Mouse (Mus musculus): Measurements from ENCODE around the gene Rnft2. TPM values are rescaled to one million over a fixed set of nuclear protein-coding genes. Genes with fewer than 3 reads are reported as not detected.

The Rnft2 gene
- polyA plus RNA-seq, 1 experiment from 2014 or later = 2.8 TPM

DNA sequence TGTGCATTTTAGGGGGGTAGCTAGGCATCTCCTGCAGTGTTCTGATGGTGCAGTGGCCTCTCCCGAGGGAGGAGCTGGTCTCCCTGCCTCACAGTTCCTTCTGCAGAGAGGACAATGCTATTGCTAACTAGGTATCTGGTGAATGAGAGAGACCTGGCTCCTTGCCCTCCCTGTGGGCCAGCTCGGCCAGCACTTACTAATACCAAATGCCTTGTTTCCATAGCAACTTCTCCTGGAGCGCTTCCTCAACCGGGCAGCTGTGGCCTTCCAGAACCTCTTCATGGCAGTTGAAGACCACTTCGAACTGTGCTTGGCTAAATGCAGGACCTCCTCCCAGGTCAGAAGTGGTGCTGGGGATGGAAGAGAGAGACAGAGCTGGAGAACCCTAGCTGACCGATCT is 14.2 kb upstream of the Rnft2 start:
- 78% methylated on average over 6 of the region's 6 CpGs for WGBS
- H3K4me2 ChIP-seq (replicated peaks; ENCODE audit: low read depth, low read length) = no peak overlapping the region
- H3K4me3 ChIP-seq (ENCODE audit: low read length) = no peak overlapping the region
- peaks cover 45% of the 10 kb centered on the region for H3K36me3 ChIP-seq (ENCODE audit: insufficient read depth, low read length)
- ATAC-seq (ENCODE audit: low FRiP score, low TSS enrichment) = no peak
- no peaks in the 10 kb centered on the region for H3K9me3 ChIP-seq (ENCODE audit: low read length)
- H3K27me3 ChIP-seq (ENCODE audit: insufficient read depth, low read length) = no peaks in the 10 kb centered on the region
- no peaks in the 10 kb centered on the region for H3K4me1 ChIP-seq (ENCODE audit: insufficient read depth, low read length)
- no peak overlapping the region for H3K9ac ChIP-seq (replicated peaks; ENCODE audit: low read length)
- H3K27ac ChIP-seq (ENCODE audit: low read length) = no peak overlapping the region

DNA sequence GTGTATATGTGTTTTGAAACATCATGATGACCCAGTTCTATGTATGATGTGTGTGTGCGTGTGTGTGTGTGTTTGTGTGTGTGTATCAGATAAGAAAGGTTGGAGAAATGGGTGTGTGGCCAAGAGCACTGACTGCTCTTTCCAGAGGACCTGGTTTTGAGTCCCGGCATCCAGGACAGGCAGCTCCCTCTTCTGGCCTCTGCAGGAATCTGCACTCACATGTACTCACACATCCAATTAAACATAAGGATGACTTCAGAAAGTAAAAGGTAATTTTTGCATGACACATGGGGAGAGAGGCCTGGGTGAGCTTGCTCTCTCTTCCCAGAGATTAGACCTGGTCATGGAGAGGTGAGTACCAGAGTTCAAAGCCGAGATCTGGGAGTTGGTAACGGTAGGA is 12.1 kb upstream of the Rnft2 start:
- H3K9me3 ChIP-seq (ENCODE audit: low read length) = no peaks in the 10 kb centered on the region
- H3K4me2 ChIP-seq (replicated peaks; ENCODE audit: low read depth, low read length) = no peak overlapping the region
- WGBS = 95% methylated on average over 4 of the region's 4 CpGs

DNA sequence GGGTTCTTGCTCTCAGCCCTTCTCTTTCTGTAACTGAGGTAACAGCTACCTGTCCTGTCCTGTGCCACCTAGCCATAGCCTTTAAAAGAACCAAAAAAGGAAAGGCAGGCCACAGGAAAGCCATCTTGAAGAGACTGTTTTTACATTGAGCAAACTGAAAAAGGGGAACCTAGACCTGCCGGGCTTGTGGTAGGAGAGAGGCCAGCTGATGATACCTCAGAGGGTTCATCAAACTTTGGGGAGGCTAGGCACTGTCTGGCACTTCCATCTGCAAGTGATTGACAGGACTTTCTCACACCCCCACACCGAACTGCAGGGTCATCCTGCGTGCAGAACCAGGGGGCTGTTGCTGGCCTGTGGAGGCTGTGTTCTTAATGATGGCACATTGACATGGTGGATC is 8.6 kb upstream of the Rnft2 start:
- H3K9me3 ChIP-seq (ENCODE audit: low read length) = no peaks in the 10 kb centered on the region
- no peaks in the 10 kb centered on the region for H3K4me1 ChIP-seq (ENCODE audit: insufficient read depth, low read length)
- WGBS = 78% methylated on average over 3 of the region's 3 CpGs
- H3K27me3 ChIP-seq (ENCODE audit: insufficient read depth, low read length) = no peaks in the 10 kb centered on the region
- H3K4me3 ChIP-seq (ENCODE audit: low read length) = no peak overlapping the region
- ATAC-seq (ENCODE audit: low FRiP score, low TSS enrichment) = no peak
- no peak overlapping the region for H3K4me2 ChIP-seq (replicated peaks; ENCODE audit: low read depth, low read length)
- H3K9ac ChIP-seq (replicated peaks; ENCODE audit: low read length) = no peak overlapping the region
- H3K36me3 ChIP-seq (ENCODE audit: insufficient read depth, low read length) = peaks cover 25% of the 10 kb centered on the region
- H3K27ac ChIP-seq (ENCODE audit: low read length) = no peak overlapping the region

More for the DNA sequence above, 12.1 kb upstream of the Rnft2 start:
- H3K36me3 ChIP-seq (ENCODE audit: insufficient read depth, low read length) = peaks cover 41% of the 10 kb centered on the region
- H3K4me1 ChIP-seq (ENCODE audit: insufficient read depth, low read length) = no peaks in the 10 kb centered on the region
- H3K27me3 ChIP-seq (ENCODE audit: insufficient read depth, low read length) = no peaks in the 10 kb centered on the region
- H3K4me3 ChIP-seq (ENCODE audit: low read length) = no peak overlapping the region
- H3K9ac ChIP-seq (replicated peaks; ENCODE audit: low read length) = no peak overlapping the region
- no peak for ATAC-seq (ENCODE audit: low FRiP score, low TSS enrichment)
- no peak overlapping the region for H3K27ac ChIP-seq (ENCODE audit: low read length)

DNA sequence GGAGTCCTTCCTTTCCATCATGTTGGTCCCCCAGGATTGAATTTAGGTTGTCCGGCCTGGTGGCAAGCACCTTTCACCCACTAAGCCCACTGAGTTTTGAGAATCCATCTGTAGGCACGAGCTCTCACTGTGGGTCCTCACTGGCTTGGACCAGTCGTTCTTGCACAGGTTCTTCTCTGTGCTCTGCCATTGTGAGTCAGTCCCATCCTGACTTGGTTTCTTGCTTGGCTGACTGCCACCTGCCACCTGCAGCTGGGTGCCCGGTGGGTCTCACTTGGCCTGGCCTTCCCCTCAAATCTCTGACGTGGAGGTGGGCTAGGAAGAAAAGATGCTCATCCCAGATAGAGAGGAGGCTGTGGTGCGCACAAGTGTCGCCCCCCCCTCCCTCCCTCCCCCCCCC is 6.1 kb upstream of the Rnft2 start:
- Histone ChIP-seq H3K9ac (replicated peaks; ENCODE audit: low read length) (no peak overlapping the region), H3K9me3 (ENCODE audit: low read length) (no peaks in the 10 kb centered on the region), H3K27ac (ENCODE audit: low read length) (no peak overlapping the region), H3K36me3 (ENCODE audit: insufficient read depth, low read length) (0 out of 2 replicates have a peak, but pooled peaks cover 13% of the 10 kb centered on the region), H3K4me2 (replicated peaks; ENCODE audit: low read depth, low read length) (no peak overlapping the region), H3K27me3 (ENCODE audit: insufficient read depth, low read length) (no peaks in the 10 kb centered on the region), H3K4me3 (ENCODE audit: low read length) (no peak overlapping the region), H3K4me1 (ENCODE audit: insufficient read depth, low read length) (peaks cover 7% of the 10 kb centered on the region; the same call in 1 of the 2 replicates)
- ATAC-seq (ENCODE audit: low FRiP score, low TSS enrichment) = no peak
- WGBS = 74% methylated on average over 6 of the region's 7 CpGs

DNA sequence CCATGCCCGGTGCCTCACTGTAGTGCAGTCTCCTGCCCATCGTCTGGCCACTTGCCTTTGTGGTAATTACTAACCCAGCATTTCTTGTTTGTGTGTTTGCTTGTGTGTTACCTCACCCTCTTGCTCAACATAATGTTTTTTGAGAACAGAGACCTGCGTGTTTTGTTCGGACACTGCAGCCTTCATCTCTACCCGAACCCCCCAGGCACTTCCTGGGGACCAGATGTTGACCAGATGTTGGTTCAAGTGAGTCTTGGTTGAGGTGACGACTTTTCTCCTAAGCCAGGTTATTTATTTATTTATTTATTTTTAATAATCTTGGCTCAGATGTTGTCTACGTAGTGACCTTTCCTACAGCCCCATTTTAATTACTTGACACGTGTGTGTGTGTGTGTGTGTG is 2.5 kb upstream of the Rnft2 start:
- Histone ChIP-seq H3K4me1 (ENCODE audit: insufficient read depth, low read length) (peaks cover 14% of the 10 kb centered on the region; the same call in 1 of the 2 replicates), H3K27ac (ENCODE audit: low read length) (no peak overlapping the region), H3K4me3 (ENCODE audit: low read length) (no peak overlapping the region), H3K9ac (replicated peaks; ENCODE audit: low read length) (no peak overlapping the region), H3K9me3 (ENCODE audit: low read length) (no peaks in the 10 kb centered on the region), H3K4me2 (replicated peaks; ENCODE audit: low read depth, low read length) (no peak overlapping the region), H3K27me3 (ENCODE audit: insufficient read depth, low read length) (no peaks in the 10 kb centered on the region), H3K36me3 (ENCODE audit: insufficient read depth, low read length) (peaks cover 13% of the 10 kb centered on the region; the same call in 1 of the 2 replicates)
- 81% methylated on average over 8 of the region's 8 CpGs for WGBS
- ATAC-seq (ENCODE audit: low FRiP score, low TSS enrichment) = no peak

DNA sequence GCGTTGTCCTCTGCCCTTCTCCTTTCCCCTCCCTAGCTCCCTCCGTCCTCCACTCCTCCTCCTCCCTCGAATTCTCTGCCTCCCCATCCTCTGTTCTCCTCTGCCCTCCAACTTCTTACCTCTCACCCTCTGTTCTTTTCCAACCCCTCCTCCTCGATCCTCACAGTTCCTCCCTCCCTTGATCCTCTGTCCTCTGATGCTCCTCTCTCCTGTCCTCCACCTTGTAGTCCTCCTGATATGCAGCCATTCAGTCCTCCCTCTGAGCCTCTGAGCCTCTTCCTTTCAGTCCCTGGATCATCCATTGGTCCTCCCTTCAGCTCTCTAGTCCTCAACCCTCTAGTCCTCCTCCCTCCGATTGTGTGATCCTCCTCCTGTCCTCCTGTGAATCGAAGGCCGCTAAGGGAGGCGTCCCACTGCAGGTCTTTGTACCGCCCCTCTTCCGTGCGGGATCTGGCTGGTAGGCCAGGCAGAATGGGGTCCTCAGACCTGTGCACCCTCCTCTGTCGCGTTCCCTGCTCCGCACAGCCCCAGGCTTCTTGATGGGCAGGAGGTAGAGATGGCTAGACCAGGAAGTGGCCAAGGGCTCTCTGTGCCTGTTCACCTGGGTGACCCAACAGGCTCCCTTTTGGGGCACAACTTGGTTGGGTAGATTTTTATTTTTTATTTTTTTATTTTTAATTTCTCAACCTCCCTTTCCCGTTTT is 841 bp upstream of the Rnft2 start:
- Histone ChIP-seq H3K27ac (ENCODE audit: low read length) (peak overlapping the region; percentile 81), H3K27me3 (ENCODE audit: insufficient read depth, low read length) (no peaks in the 10 kb centered on the region), H3K4me3 (ENCODE audit: low read length) (peak overlapping the region; percentile 86), H3K36me3 (ENCODE audit: insufficient read depth, low read length) (peaks cover 13% of the 10 kb centered on the region; the same call in 1 of the 2 replicates), H3K4me2 (replicated peaks; ENCODE audit: low read depth, low read length) (peak overlapping the region; percentile 67), H3K9ac (replicated peaks; ENCODE audit: low read length) (peak overlapping the region; percentile 70), H3K4me1 (ENCODE audit: insufficient read depth, low read length) (peaks cover 14% of the 10 kb centered on the region; the same call in 1 of the 2 replicates), H3K9me3 (ENCODE audit: low read length) (no peaks in the 10 kb centered on the region)
- 6% methylated on average over 15 of the region's 15 CpGs for WGBS
- peak; percentile 21 for ATAC-seq (ENCODE audit: low FRiP score, low TSS enrichment)

DNA sequence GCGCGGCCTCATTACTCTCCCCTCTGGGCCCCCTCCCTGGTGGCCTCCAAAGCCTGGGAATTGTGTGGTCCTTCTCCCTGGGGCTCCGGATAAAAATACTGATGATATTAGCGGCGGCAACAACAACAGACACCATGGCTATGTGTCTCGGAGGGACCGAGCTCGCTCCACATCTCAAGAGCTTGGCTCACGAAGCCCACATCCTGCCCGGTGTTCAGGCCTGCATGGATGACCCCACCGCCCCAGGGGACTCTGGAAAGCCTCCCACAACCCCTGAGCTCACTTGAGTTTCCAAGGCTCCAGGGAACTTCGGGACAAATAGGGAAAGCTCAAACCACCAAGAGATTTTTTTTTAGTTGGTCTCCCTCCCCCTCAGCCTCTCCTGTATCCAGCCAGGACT is 5.2 kb downstream of the Rnft2 start:
- H3K4me1 ChIP-seq (ENCODE audit: insufficient read depth, low read length) = peaks cover 4% of the 10 kb centered on the region; the same call in 1 of the 2 replicates
- H3K27me3 ChIP-seq (ENCODE audit: insufficient read depth, low read length) = no peaks in the 10 kb centered on the region
- ATAC-seq (ENCODE audit: low FRiP score, low TSS enrichment) = no peak
- H3K9me3 ChIP-seq (ENCODE audit: low read length) = no peaks in the 10 kb centered on the region
- peaks cover 7% of the 10 kb centered on the region for H3K36me3 ChIP-seq (ENCODE audit: insufficient read depth, low read length)
- H3K4me2 ChIP-seq (replicated peaks; ENCODE audit: low read depth, low read length) = no peak overlapping the region
- no peak overlapping the region for H3K27ac ChIP-seq (ENCODE audit: low read length)
- no peak overlapping the region for H3K9ac ChIP-seq (replicated peaks; ENCODE audit: low read length)
- H3K4me3 ChIP-seq (ENCODE audit: low read length) = no peak overlapping the region
- WGBS = 78% methylated on average over 12 of the region's 12 CpGs

DNA sequence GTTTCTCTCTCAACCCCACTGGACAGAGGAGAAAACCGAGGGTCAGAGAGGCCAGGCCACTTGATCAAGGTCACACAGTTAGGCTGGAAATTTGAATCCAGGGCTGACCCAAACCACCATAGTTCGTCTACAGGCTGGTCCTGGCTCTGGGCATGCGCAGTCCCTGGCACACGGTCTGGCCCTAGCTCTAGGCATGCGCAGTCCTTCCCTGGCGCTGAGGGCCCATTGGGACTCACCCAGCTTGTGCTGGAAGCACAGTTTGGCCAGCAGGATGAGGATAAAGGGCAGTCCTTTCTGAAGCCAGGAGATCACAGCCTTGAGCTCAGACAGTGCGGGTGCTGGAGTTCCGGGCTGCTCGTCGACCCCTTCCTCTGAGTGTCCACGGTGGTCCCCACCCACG is 8.0 kb downstream of the Rnft2 start:
- no peak overlapping the region for H3K4me3 ChIP-seq (ENCODE audit: low read length)
- H3K27me3 ChIP-seq (ENCODE audit: insufficient read depth, low read length) = no peaks in the 10 kb centered on the region
- peaks cover 14% of the 10 kb centered on the region for H3K36me3 ChIP-seq (ENCODE audit: insufficient read depth, low read length)
- 84% methylated on average over 12 of the region's 12 CpGs for WGBS
- no peak overlapping the region for H3K4me2 ChIP-seq (replicated peaks; ENCODE audit: low read depth, low read length)
- H3K4me1 ChIP-seq (ENCODE audit: insufficient read depth, low read length) = no peaks in the 10 kb centered on the region
- no peak for ATAC-seq (ENCODE audit: low FRiP score, low TSS enrichment)
- H3K27ac ChIP-seq (ENCODE audit: low read length) = no peak overlapping the region
- H3K9ac ChIP-seq (replicated peaks; ENCODE audit: low read length) = no peak overlapping the region
- H3K9me3 ChIP-seq (ENCODE audit: low read length) = no peaks in the 10 kb centered on the region

DNA sequence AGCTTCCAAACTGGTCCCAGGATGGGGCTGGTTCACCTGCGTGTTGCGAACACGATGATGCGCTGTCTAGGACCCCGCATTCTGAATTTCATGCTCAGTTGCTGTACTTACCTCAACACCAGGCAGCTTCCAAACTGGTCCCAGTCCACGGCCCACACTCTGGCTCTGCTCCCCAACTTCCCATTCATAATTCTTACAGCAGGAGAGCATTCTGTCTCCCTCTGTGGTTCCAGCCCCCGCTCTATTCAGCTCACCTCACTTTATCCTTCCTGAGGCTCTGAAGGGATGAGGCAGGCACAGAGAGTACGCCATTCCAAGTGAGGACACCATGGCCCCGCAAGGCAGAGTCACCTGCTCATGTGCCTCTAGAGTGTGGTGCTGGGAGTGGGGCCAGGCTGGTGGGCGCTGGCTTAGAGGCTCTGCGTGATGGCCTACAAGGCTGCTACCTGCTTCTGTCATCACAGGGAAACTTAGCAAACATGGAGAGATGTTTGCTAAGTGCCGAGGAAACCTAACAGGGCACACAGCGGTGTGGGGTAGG is 14.8 kb downstream of the Rnft2 start:
- H3K36me3 ChIP-seq (ENCODE audit: insufficient read depth, low read length) = peaks cover 6% of the 10 kb centered on the region; the same call in 1 of the 2 replicates
- H3K4me3 ChIP-seq (ENCODE audit: low read length) = no peak overlapping the region
- H3K9me3 ChIP-seq (ENCODE audit: low read length) = no peaks in the 10 kb centered on the region
- no peaks in the 10 kb centered on the region for H3K27me3 ChIP-seq (ENCODE audit: insufficient read depth, low read length)
- ATAC-seq (ENCODE audit: low FRiP score, low TSS enrichment) = no peak
- no peak overlapping the region for H3K4me2 ChIP-seq (replicated peaks; ENCODE audit: low read depth, low read length)
- 91% methylated on average over 13 of the region's 13 CpGs for WGBS
- H3K9ac ChIP-seq (replicated peaks; ENCODE audit: low read length) = no peak overlapping the region
- no peak overlapping the region for H3K27ac ChIP-seq (ENCODE audit: low read length)
- no peaks in the 10 kb centered on the region for H3K4me1 ChIP-seq (ENCODE audit: insufficient read depth, low read length)

DNA sequence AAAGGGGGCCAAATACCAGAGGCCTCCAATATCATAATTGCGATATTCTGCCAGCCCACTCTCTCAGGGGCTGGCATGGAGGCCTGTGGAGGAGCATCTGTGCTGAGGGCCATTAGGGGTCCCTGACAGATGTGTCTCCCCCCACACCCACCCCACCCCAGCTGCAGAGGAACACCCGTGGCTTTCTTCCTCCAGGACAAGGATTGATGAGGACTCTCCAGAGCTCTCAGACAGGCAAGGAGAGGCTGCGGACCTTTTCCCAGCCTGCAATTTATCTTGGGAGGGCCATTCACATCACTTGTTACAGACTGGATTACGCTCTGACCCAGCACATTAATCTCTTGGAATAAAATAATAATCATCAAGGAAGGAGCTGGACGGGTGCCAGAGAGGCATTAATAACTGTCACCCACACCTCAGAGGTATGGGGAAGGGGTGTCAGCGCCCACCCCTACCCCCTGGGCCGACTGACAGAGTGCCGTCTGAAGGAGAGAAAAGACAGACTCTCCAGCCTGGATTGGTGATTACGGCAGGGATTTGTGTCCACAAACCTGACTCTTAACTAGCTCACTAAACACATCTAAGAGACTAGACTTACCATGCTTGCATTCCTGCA is 21.7 kb downstream of the Rnft2 start:
- no peaks in the 10 kb centered on the region for H3K36me3 ChIP-seq (ENCODE audit: insufficient read depth, low read length)
- no peak overlapping the region for H3K9ac ChIP-seq (replicated peaks; ENCODE audit: low read length)
- no peaks in the 10 kb centered on the region for H3K4me1 ChIP-seq (ENCODE audit: insufficient read depth, low read length)
- 38% methylated on average over 9 of the region's 9 CpGs for WGBS
- no peak for ATAC-seq (ENCODE audit: low FRiP score, low TSS enrichment)
- H3K4me3 ChIP-seq (ENCODE audit: low read length) = no peak overlapping the region
- no peak overlapping the region for H3K4me2 ChIP-seq (replicated peaks; ENCODE audit: low read depth, low read length)
- no peaks in the 10 kb centered on the region for H3K9me3 ChIP-seq (ENCODE audit: low read length)
- H3K27me3 ChIP-seq (ENCODE audit: insufficient read depth, low read length) = no peaks in the 10 kb centered on the region
- no peak overlapping the region for H3K27ac ChIP-seq (ENCODE audit: low read length)
